Comparison of ENCODE assay signal across 8 mouse cellular contexts in the genomic region with DNA sequence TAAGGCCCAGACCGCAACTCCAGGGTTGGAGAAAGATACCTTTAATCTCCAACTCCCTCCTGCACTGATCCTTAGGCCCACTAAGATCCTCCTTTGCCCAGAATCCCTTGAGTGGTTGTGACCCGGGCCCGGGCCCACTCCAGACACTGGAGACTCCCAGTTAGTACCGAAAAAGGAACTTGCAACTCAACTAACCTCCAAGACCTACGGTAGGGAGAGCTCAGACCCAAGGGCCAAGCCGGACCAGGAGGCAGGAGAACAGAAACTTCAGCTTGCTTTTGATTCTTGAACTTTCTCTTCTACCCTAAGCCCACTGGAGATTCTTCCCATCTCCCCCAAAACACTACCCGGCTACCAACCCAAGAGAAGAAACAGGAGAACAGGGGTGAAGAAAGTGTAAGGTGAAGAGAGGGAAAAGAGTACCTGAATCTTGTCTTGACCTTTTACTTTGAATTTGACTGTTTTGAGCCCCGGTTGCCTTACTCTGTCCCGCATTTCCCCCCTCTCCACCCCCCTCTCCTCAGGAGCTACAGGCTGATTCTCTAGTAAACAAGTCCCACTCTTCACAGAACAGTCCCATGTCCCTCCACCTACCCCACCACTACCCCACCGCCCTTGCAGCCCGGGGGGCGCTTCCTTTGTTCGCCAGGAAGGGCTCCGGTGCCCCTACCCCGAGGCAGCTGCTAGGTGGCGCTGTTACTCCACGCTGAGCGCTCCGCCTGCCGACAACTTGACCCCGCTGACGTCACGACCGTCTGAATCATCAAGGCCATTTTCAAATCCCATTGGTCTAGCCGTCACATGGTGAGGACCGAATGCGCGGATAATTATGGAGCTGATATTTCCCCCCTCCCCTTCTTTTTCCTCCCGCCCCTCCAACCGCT. TPM values are rescaled to one million over a fixed set of nuclear protein-coding genes. Genes with fewer than 3 reads are reported as not detected.
DNase-seq lines count a peak whose midpoint lies in the region; ATAC-seq and TF ChIP-seq lines count a peak whose summit lies in the region.

No protein-coding gene starts in this region.

- no peak overlapping the region for H3K9ac ChIP-seq in midbrain, embryonic 16.5 days (ENCODE audit: low read depth, low read length)
- no peak overlapping the region for H3K9ac ChIP-seq in heart, embryonic 15.5 days

- H3K36me3 ChIP-seq in midbrain, embryonic 10.5 days, result no peaks in the 10 kb centered on the region
- no peaks in the 10 kb centered on the region for H3K36me3 ChIP-seq in midbrain, embryonic 16.5 days (ENCODE audit: control insufficient read depth, insufficient read depth, low read length)
- H3K36me3 ChIP-seq in embryonic facial prominence, embryonic 10.5 days (replicated peaks), result no peaks in the 10 kb centered on the region
- H3K36me3 ChIP-seq in heart, embryonic 15.5 days, result no peaks in the 10 kb centered on the region
- no peaks in the 10 kb centered on the region for H3K36me3 ChIP-seq in spleen, adult 2 months (ENCODE audit: control insufficient read depth, insufficient read depth, low read length)

- no peaks in the 10 kb centered on the region for H3K9me3 ChIP-seq in midbrain, embryonic 10.5 days (replicated peaks)
- no peaks in the 10 kb centered on the region for H3K9me3 ChIP-seq in midbrain, embryonic 16.5 days (replicated peaks; ENCODE audit: control insufficient read depth, low read length, poor library complexity, severe bottlenecking)
- no peaks in the 10 kb centered on the region for H3K9me3 ChIP-seq in embryonic facial prominence, embryonic 10.5 days
- no peaks in the 10 kb centered on the region for H3K9me3 ChIP-seq in heart, embryonic 15.5 days (replicated peaks)

- peak; percentile 87 for DNase-seq in midbrain, embryonic 10.5 days (ENCODE audit: low spot score)
- peak; percentile 90 for DNase-seq in embryonic facial prominence, embryonic 10.5 days (ENCODE audit: low spot score)
- peak; percentile 97 for DNase-seq in kidney, postnatal 14 days
- DNase-seq in spleen, adult 2 months (ENCODE audit: low read depth in 1 of 2, low spot score in 2 of 2), result peak; percentile 34 to 48
- no peak for DNase-seq in adipocyte (ENCODE audit: low spot score)

- no peak for TF ChIP-seq POLR2A in spleen, adult 2 months (IDR thresholded peaks at IDR 0.05; ENCODE audit: low read depth, low read length)

- no peak overlapping the region for H3K27ac ChIP-seq in midbrain, embryonic 10.5 days (replicated peaks)
- H3K27ac ChIP-seq in midbrain, embryonic 16.5 days (ENCODE audit: low read length), result no peak overlapping the region
- no peak overlapping the region for H3K27ac ChIP-seq in embryonic facial prominence, embryonic 10.5 days (replicated peaks)
- H3K27ac ChIP-seq in heart, embryonic 15.5 days, result no peak overlapping the region
- H3K27ac ChIP-seq in spleen, adult 2 months (ENCODE audit: insufficient read depth, low read length), result no peak overlapping the region

- peak; percentile 58; the same call in 1 of the 2 replicates for TF ChIP-seq CTCF in spleen, adult 2 months (IDR thresholded peaks at IDR 0.05; ENCODE audit: extremely low read depth, insufficient read depth, insufficient read length, insufficient replicate concordance)

- ATAC-seq in midbrain, embryonic 16.5 days, result no peak
- ATAC-seq in heart, embryonic 15.5 days (replicated peaks; ENCODE audit: insufficient number of reproducible peaks, insufficient read depth, low FRiP score, low read depth), result peak; percentile 62; the same call in 1 of the 2 replicates
- 0 out of 2 replicates have a peak, but pooled peaks have one; percentile 48 for ATAC-seq in megakaryocyte-erythroid progenitor cell, adult 5-6 weeks (replicated peaks; ENCODE audit: low FRiP score, low TSS enrichment, poor library complexity, severe bottlenecking)

- WGBS in midbrain, embryonic 10.5 days, result 1% methylated on average over 30 of the region's 30 CpGs
- 3% methylated on average over 30 of the region's 30 CpGs for WGBS in midbrain, embryonic 16.5 days
- 3% methylated on average over 30 of the region's 30 CpGs for WGBS in embryonic facial prominence, embryonic 10.5 days
- WGBS in heart, embryonic 15.5 days, result 3% methylated on average over 30 of the region's 30 CpGs
- WGBS in spleen, adult 2 months, result 7% methylated on average over 30 of the region's 30 CpGs

- H3K4me2 ChIP-seq in midbrain, embryonic 16.5 days (ENCODE audit: low read length), result no peak overlapping the region
- peak overlapping the region; percentile 33 for H3K4me2 ChIP-seq in heart, embryonic 15.5 days

- H3K4me3 ChIP-seq in midbrain, embryonic 10.5 days, result peak overlapping the region; percentile 22
- H3K4me3 ChIP-seq in midbrain, embryonic 16.5 days (ENCODE audit: low read depth, low read length), result no peak overlapping the region
- peak overlapping the region; percentile 27 for H3K4me3 ChIP-seq in embryonic facial prominence, embryonic 10.5 days
- peak overlapping the region; percentile 13; the same call in 1 of the 2 replicates for H3K4me3 ChIP-seq in heart, embryonic 15.5 days
- no peak overlapping the region for H3K4me3 ChIP-seq in spleen, adult 2 months (ENCODE audit: extremely low read depth, insufficient read depth, insufficient read length)

- peaks cover 100% of the 10 kb centered on the region for H3K27me3 ChIP-seq in midbrain, embryonic 10.5 days (ENCODE audit: low read depth, poor library complexity, severe bottlenecking)
- peaks cover 91% of the 10 kb centered on the region for H3K27me3 ChIP-seq in midbrain, embryonic 16.5 days (ENCODE audit: control insufficient read depth, insufficient read depth, low read depth, low read length)
- peaks cover 100% of the 10 kb centered on the region for H3K27me3 ChIP-seq in embryonic facial prominence, embryonic 10.5 days (replicated peaks; ENCODE audit: low read depth, poor library complexity, severe bottlenecking)
- peaks cover 97% of the 10 kb centered on the region for H3K27me3 ChIP-seq in heart, embryonic 15.5 days
- peaks cover 48% of the 10 kb centered on the region for H3K27me3 ChIP-seq in spleen, adult 2 months (ENCODE audit: control insufficient read depth, insufficient read depth, low read length)

- peaks cover 7% of the 10 kb centered on the region; the same call in 1 of the 2 replicates for H3K4me1 ChIP-seq in midbrain, embryonic 10.5 days
- peaks cover 3% of the 10 kb centered on the region; the same call in 1 of the 2 replicates for H3K4me1 ChIP-seq in midbrain, embryonic 16.5 days (ENCODE audit: control insufficient read depth, insufficient read depth, low read length)
- H3K4me1 ChIP-seq in embryonic facial prominence, embryonic 10.5 days, result peaks cover 7% of the 10 kb centered on the region; the same call in 1 of the 2 replicates
- peaks cover 10% of the 10 kb centered on the region for H3K4me1 ChIP-seq in heart, embryonic 15.5 days (replicated peaks)
- peaks cover 2% of the 10 kb centered on the region; the same call in 1 of the 2 replicates for H3K4me1 ChIP-seq in spleen, adult 2 months (ENCODE audit: control insufficient read depth, insufficient read depth, insufficient read length)

RNA-seq across cellular contexts. Expression of gene Hoxc10, which starts 0.5 kb away (rescaled TPM):
- polyA plus RNA-seq in midbrain, embryonic 10.5 days (2016; fragmentation: Nextera tagmentation; extraction: Ambion mirVana), result not detected in 2 replicates
- polyA plus RNA-seq in midbrain, embryonic 16.5 days (2015; fragmentation: Nextera tagmentation; extraction: Ambion mirVana), result not detected in 2 replicates
- not detected in 2 replicates for polyA plus RNA-seq in embryonic facial prominence, embryonic 10.5 days (2016; fragmentation: Nextera tagmentation; extraction: Ambion mirVana)
- 0.16 TPM in 1 of 2 replicates, not detected in the other for polyA plus RNA-seq in heart, embryonic 15.5 days (2015; fragmentation: Nextera tagmentation; extraction: Ambion mirVana)
- total RNA-seq in megakaryocyte-erythroid progenitor cell, adult 5-6 weeks (2014; fragmentation: Nextera tagmentation), result not detected in 2 replicates
- total RNA-seq in megakaryocyte-erythroid progenitor cell, adult 5-6 weeks (2017), result not detected in 2 replicates
- not detected in 2 replicates for polyA plus RNA-seq in spleen, adult 2 months (2012; rRNA removed)

RNA-seq across cellular contexts. Expression of gene Hoxc5, which starts 1.1 kb away (rescaled TPM):
- 0.04 and 0.06 TPM in 2 replicates for polyA plus RNA-seq in midbrain, embryonic 10.5 days (2016; fragmentation: Nextera tagmentation; extraction: Ambion mirVana)
- polyA plus RNA-seq in midbrain, embryonic 16.5 days (2015; fragmentation: Nextera tagmentation; extraction: Ambion mirVana), result 0.22 TPM in 1 of 2 replicates, not detected in the other
- 0.07 and 0.18 TPM in 2 replicates for polyA plus RNA-seq in embryonic facial prominence, embryonic 10.5 days (2016; fragmentation: Nextera tagmentation; extraction: Ambion mirVana)
- polyA plus RNA-seq in heart, embryonic 15.5 days (2015; fragmentation: Nextera tagmentation; extraction: Ambion mirVana), result 0.42 and 0.80 TPM in 2 replicates
- not detected in 2 replicates for total RNA-seq in megakaryocyte-erythroid progenitor cell, adult 5-6 weeks (2014; fragmentation: Nextera tagmentation)
- not detected in 2 replicates for total RNA-seq in megakaryocyte-erythroid progenitor cell, adult 5-6 weeks (2017)
- polyA plus RNA-seq in spleen, adult 2 months (2012; rRNA removed), result 0.05 TPM in 1 of 2 replicates, not detected in the other

RNA-seq across cellular contexts. Expression of gene Hoxc9, which starts 10.1 kb away (rescaled TPM):
- polyA plus RNA-seq in midbrain, embryonic 10.5 days (2016; fragmentation: Nextera tagmentation; extraction: Ambion mirVana), result not detected in 2 replicates
- not detected in 2 replicates for polyA plus RNA-seq in midbrain, embryonic 16.5 days (2015; fragmentation: Nextera tagmentation; extraction: Ambion mirVana)
- polyA plus RNA-seq in embryonic facial prominence, embryonic 10.5 days (2016; fragmentation: Nextera tagmentation; extraction: Ambion mirVana), result not detected in 2 replicates
- 0.19 TPM in 1 of 2 replicates, not detected in the other for polyA plus RNA-seq in heart, embryonic 15.5 days (2015; fragmentation: Nextera tagmentation; extraction: Ambion mirVana)
- not detected in 2 replicates for total RNA-seq in megakaryocyte-erythroid progenitor cell, adult 5-6 weeks (2014; fragmentation: Nextera tagmentation)
- total RNA-seq in megakaryocyte-erythroid progenitor cell, adult 5-6 weeks (2017), result not detected in 2 replicates
- 0.05 TPM in 1 of 2 replicates, not detected in the other for polyA plus RNA-seq in spleen, adult 2 months (2012; rRNA removed)

RNA-seq across cellular contexts. Expression of gene Hoxc11, which starts 11.9 kb away (rescaled TPM):
- polyA plus RNA-seq in midbrain, embryonic 10.5 days (2016; fragmentation: Nextera tagmentation; extraction: Ambion mirVana), result not detected in 2 replicates
- not detected in 2 replicates for polyA plus RNA-seq in midbrain, embryonic 16.5 days (2015; fragmentation: Nextera tagmentation; extraction: Ambion mirVana)
- polyA plus RNA-seq in embryonic facial prominence, embryonic 10.5 days (2016; fragmentation: Nextera tagmentation; extraction: Ambion mirVana), result not detected in 2 replicates
- not detected in 2 replicates for polyA plus RNA-seq in heart, embryonic 15.5 days (2015; fragmentation: Nextera tagmentation; extraction: Ambion mirVana)
- not detected in 2 replicates for total RNA-seq in megakaryocyte-erythroid progenitor cell, adult 5-6 weeks (2014; fragmentation: Nextera tagmentation)
- not detected in 2 replicates for total RNA-seq in megakaryocyte-erythroid progenitor cell, adult 5-6 weeks (2017)
- polyA plus RNA-seq in spleen, adult 2 months (2012; rRNA removed), result not detected in 2 replicates

RNA-seq across cellular contexts. Expression of gene Hoxc8, which starts 24.3 kb away (rescaled TPM):
- not detected in 2 replicates for polyA plus RNA-seq in midbrain, embryonic 10.5 days (2016; fragmentation: Nextera tagmentation; extraction: Ambion mirVana)
- not detected in 2 replicates for polyA plus RNA-seq in midbrain, embryonic 16.5 days (2015; fragmentation: Nextera tagmentation; extraction: Ambion mirVana)
- not detected in 2 replicates for polyA plus RNA-seq in embryonic facial prominence, embryonic 10.5 days (2016; fragmentation: Nextera tagmentation; extraction: Ambion mirVana)
- polyA plus RNA-seq in heart, embryonic 15.5 days (2015; fragmentation: Nextera tagmentation; extraction: Ambion mirVana), result 0.16 TPM in 1 of 2 replicates, not detected in the other
- not detected in 2 replicates for total RNA-seq in megakaryocyte-erythroid progenitor cell, adult 5-6 weeks (2014; fragmentation: Nextera tagmentation)
- not detected in 2 replicates for total RNA-seq in megakaryocyte-erythroid progenitor cell, adult 5-6 weeks (2017)
- polyA plus RNA-seq in spleen, adult 2 months (2012; rRNA removed), result not detected in 2 replicates

Comparison
In these comparisons a context has a peak if more than half of its experiments do, and no peak if none do; other contexts are left out.
1. H3K4me3 ChIP-seq: peak in midbrain, embryonic 10.5 days (single experiment), embryonic facial prominence, embryonic 10.5 days (single experiment) and heart, embryonic 15.5 days (single experiment); none in midbrain, embryonic 16.5 days (single experiment) and spleen, adult 2 months (single experiment).